Comparison of ENCODE assay signal across 8 mouse cellular contexts in genomic region chr19:36832951-36833787, GRCm38 (mm10). TPM values are rescaled to one million over a fixed set of nuclear protein-coding genes. Genes with fewer than 3 reads are reported as not detected.
DNase-seq lines count a peak whose midpoint lies in the region; ATAC-seq and TF ChIP-seq lines count a peak whose summit lies in the region.

No protein-coding gene starts in this region.

- peak overlapping the region; percentile 77 for H3K4me3 ChIP-seq in ES-Bruce4 (ENCODE audit: low read depth, low read length)
- H3K4me3 ChIP-seq in forebrain, postnatal 0 days (ENCODE audit: low read depth, low read length), result peak overlapping the region; percentile 98
- H3K4me3 ChIP-seq in hindbrain, embryonic 16.5 days (ENCODE audit: low read length), result peak overlapping the region; percentile 100
- H3K4me3 ChIP-seq in liver, embryonic 11.5 days (ENCODE audit: low read depth, low read length), result peak overlapping the region; percentile 99
- H3K4me3 ChIP-seq in myocyte, result peak overlapping the region; percentile 73

- no peaks in the 10 kb centered on the region for H3K9me3 ChIP-seq in ES-Bruce4 (replicated peaks; ENCODE audit: control insufficient read depth, insufficient read depth, low read length, poor library complexity, severe bottlenecking)
- H3K9me3 ChIP-seq in forebrain, postnatal 0 days (ENCODE audit: low read length), result no peaks in the 10 kb centered on the region
- no peaks in the 10 kb centered on the region for H3K9me3 ChIP-seq in hindbrain, embryonic 16.5 days (ENCODE audit: control insufficient read depth, low read length)
- H3K9me3 ChIP-seq in liver, embryonic 11.5 days (ENCODE audit: control insufficient read depth, low read length), result no peaks in the 10 kb centered on the region

- peak; percentile 55 for DNase-seq in c-Kit-positive CD71-positive TER-119-negative erythroid progenitor cells, embryonic 14.5 days (ENCODE audit: low read depth)
- DNase-seq in forebrain, postnatal 0 days, result no peak
- no peak for DNase-seq in liver, embryonic 11.5 days (ENCODE audit: low spot score)
- peak; percentile 49 to 64 for DNase-seq in urinary bladder, postnatal 36 days (ENCODE audit: low spot score in 2 of 2)
- no peak for DNase-seq in frontal cortex, postnatal 10 days (ENCODE audit: low spot score in 2 of 2)

- peak overlapping the region; percentile 70 for H3K4me2 ChIP-seq in forebrain, postnatal 0 days (ENCODE audit: low read depth)
- peak overlapping the region; percentile 60 for H3K4me2 ChIP-seq in hindbrain, embryonic 16.5 days (ENCODE audit: low read length)
- H3K4me2 ChIP-seq in liver, embryonic 11.5 days, result peak overlapping the region; percentile 59
- peak overlapping the region; percentile 75 for H3K4me2 ChIP-seq in myocyte (ENCODE audit: low read depth)

- WGBS in forebrain, postnatal 0 days, result 5% methylated on average over 19 of the region's 19 CpGs
- WGBS in hindbrain, embryonic 16.5 days, result 5% methylated on average over 19 of the region's 19 CpGs
- 12% methylated on average over 19 of the region's 19 CpGs for WGBS in liver, embryonic 11.5 days

- no peak for TF ChIP-seq POLR2A in ES-Bruce4 (IDR thresholded peaks at IDR 0.05; ENCODE audit: insufficient read depth, low read length)
- TF ChIP-seq POLR2A in myocyte (IDR thresholded peaks at IDR 0.05; ENCODE audit: insufficient read length, low read depth), result no peak

- no peak for TF ChIP-seq CTCF in ES-Bruce4 (IDR thresholded peaks at IDR 0.05; ENCODE audit: low read depth, low read length)
- no peak for TF ChIP-seq CTCF in forebrain, postnatal 0 days (IDR thresholded peaks at IDR 0.05; ENCODE audit: low read depth)

- H3K4me1 ChIP-seq in ES-Bruce4 (ENCODE audit: control insufficient read depth, insufficient read depth, low read length), result no peaks in the 10 kb centered on the region
- peaks cover 12% of the 10 kb centered on the region for H3K4me1 ChIP-seq in forebrain, postnatal 0 days (ENCODE audit: insufficient read depth)
- H3K4me1 ChIP-seq in hindbrain, embryonic 16.5 days (ENCODE audit: control insufficient read depth, insufficient read depth, low read depth, low read length), result peaks cover 17% of the 10 kb centered on the region
- H3K4me1 ChIP-seq in liver, embryonic 11.5 days (replicated peaks; ENCODE audit: control insufficient read depth, insufficient read depth, low read length), result peaks cover 10% of the 10 kb centered on the region

- H3K27ac ChIP-seq in ES-Bruce4 (ENCODE audit: insufficient read depth, low read length), result peak overlapping the region; percentile 92
- peak overlapping the region; percentile 93 for H3K27ac ChIP-seq in forebrain, postnatal 0 days (ENCODE audit: low read depth, low read length)
- peak overlapping the region; percentile 96 for H3K27ac ChIP-seq in hindbrain, embryonic 16.5 days (ENCODE audit: low read depth, low read length)
- peak overlapping the region; percentile 96 for H3K27ac ChIP-seq in liver, embryonic 11.5 days (ENCODE audit: low read depth, low read length)

- H3ac ChIP-seq in myocyte (ENCODE audit: control insufficient read depth, insufficient read length), result peak overlapping the region; percentile 97

- peak; percentile 13; the same call in 1 of the 2 replicates for ATAC-seq in forebrain, postnatal 0 days
- peak; percentile 19; the same call in 1 of the 2 replicates for ATAC-seq in hindbrain, embryonic 16.5 days
- no peak for ATAC-seq in liver, embryonic 11.5 days (replicated peaks; ENCODE audit: low FRiP score)

- TF ChIP-seq EP300 in ES-Bruce4 (IDR thresholded peaks at IDR 0.05; ENCODE audit: insufficient read depth, low read depth, low read length), result no peak

- peak overlapping the region; percentile 99 for H3K9ac ChIP-seq in ES-Bruce4 (ENCODE audit: low read depth, poor library complexity, severe bottlenecking)
- H3K9ac ChIP-seq in forebrain, postnatal 0 days, result peak overlapping the region; percentile 90
- H3K9ac ChIP-seq in hindbrain, embryonic 16.5 days (ENCODE audit: low read depth, low read length), result peak overlapping the region; percentile 63
- H3K9ac ChIP-seq in liver, embryonic 11.5 days (ENCODE audit: low read depth, low read length), result peak overlapping the region; percentile 98

- H3K27me3 ChIP-seq in ES-Bruce4 (ENCODE audit: control insufficient read depth, insufficient read depth, low read length, poor library complexity, severe bottlenecking), result no peaks in the 10 kb centered on the region
- no peaks in the 10 kb centered on the region for H3K27me3 ChIP-seq in forebrain, postnatal 0 days (ENCODE audit: insufficient read depth, low read length)
- no peaks in the 10 kb centered on the region for H3K27me3 ChIP-seq in hindbrain, embryonic 16.5 days (replicated peaks; ENCODE audit: control insufficient read depth, insufficient read depth, low read length)
- no peaks in the 10 kb centered on the region for H3K27me3 ChIP-seq in liver, embryonic 11.5 days (replicated peaks; ENCODE audit: control insufficient read depth, insufficient read depth, low read length)
- H3K27me3 ChIP-seq in myocyte (ENCODE audit: control insufficient read depth, insufficient read depth, insufficient read length), result no peaks in the 10 kb centered on the region

- peaks cover 37% of the 10 kb centered on the region for H3K79me2 ChIP-seq in myocyte (ENCODE audit: control insufficient read depth, insufficient read depth)

- H3K36me3 ChIP-seq in ES-Bruce4 (ENCODE audit: control insufficient read depth, insufficient read depth, low read length, poor library complexity, severe bottlenecking) (peaks cover 5% of the 10 kb centered on the region; the same call in 1 of the 2 replicates), myocyte (ENCODE audit: control insufficient read depth, insufficient read depth) (peaks cover 6% of the 10 kb centered on the region)
- H3K36me3 ChIP-seq in forebrain, postnatal 0 days (ENCODE audit: insufficient read depth), result no peaks in the 10 kb centered on the region
- no peaks in the 10 kb centered on the region for H3K36me3 ChIP-seq in hindbrain, embryonic 16.5 days (ENCODE audit: control insufficient read depth, insufficient read depth, low read length)
- peaks cover 2% of the 10 kb centered on the region; the same call in 1 of the 2 replicates for H3K36me3 ChIP-seq in liver, embryonic 11.5 days (ENCODE audit: control insufficient read depth, insufficient read depth, low read length)

TF ChIP-seq in myocyte, 11 proteins besides CTCF, POLR2A, EP300 and RAD21:
- TF ChIP-seq MAX (IDR thresholded peaks at IDR 0.05; ENCODE audit: low read depth) (no peak), TCF12 (IDR thresholded peaks at IDR 0.05; ENCODE audit: insufficient read depth, poor library complexity, severe bottlenecking) (no peak)

RNA-seq across cellular contexts. Expression of gene Tnks2, which starts 0.9 kb away (rescaled TPM):
- polyA plus RNA-seq in ES-Bruce4 (2011; ENCODE audit: insufficient read depth, insufficient read length, low read depth, missing spikeins) (415 and 422 TPM in 2 replicates), myocyte (2012; fragmentation: generic; extraction: Trizol) (22.3 TPM)
- total RNA-seq in forebrain, postnatal 0 days (2014; rRNA removed), result 175 and 182 TPM in 2 replicates
- polyA plus RNA-seq in forebrain, postnatal 0 days (2015; fragmentation: Nextera tagmentation; extraction: Ambion mirVana), result 16.8 and 24.3 TPM in 2 replicates
- 19.0 and 36.7 TPM in 2 replicates for polyA plus RNA-seq in hindbrain, embryonic 16.5 days (2015; fragmentation: Nextera tagmentation; extraction: Ambion mirVana)
- 53.5 and 53.9 TPM in 2 replicates for polyA plus RNA-seq in liver, embryonic 11.5 days (2014; fragmentation: Nextera tagmentation; extraction: Ambion mirVana)

Comparison
In these comparisons a context has a peak if more than half of its experiments do, and no peak if none do; other contexts are left out.
1. DNase-seq: peak in c-Kit-positive CD71-positive TER-119-negative erythroid progenitor cells, embryonic 14.5 days (single experiment) and urinary bladder, postnatal 36 days (2 of 2); none in forebrain, postnatal 0 days (single experiment), liver, embryonic 11.5 days (single experiment) and frontal cortex, postnatal 10 days (0 of 2).
2. Peak in every context shown above with its lines, with median percentiles within 50 percentile points of each other: H3K27ac ChIP-seq, H3K4me3 ChIP-seq, H3K9ac ChIP-seq and H3K4me2 ChIP-seq.